Mouse (Mus musculus) lung, postnatal 0 days (tissue): ENCODE results near the gene Olfr1469. TPM values are rescaled to one million over a fixed set of nuclear protein-coding genes. Genes with fewer than 3 reads are reported as not detected.
"Not testable (repeated sequence)": the region's sequence is repeated elsewhere in the genome, so short reads cannot be mapped to it uniquely, and the experiment has no call there.

Source experiments
- ATAC-seq: fragments of 200-750 bp; cut with Nextera tagmentation; 2 replicates; pipeline ENCODE4 v1.8.0; 2017; ENCODE audit warnings: moderate library complexity
- DNase-seq: peaks from one replicate; pipeline ENCODE4 v3.0.0-alpha.2; 2016; ENCODE audit warnings: low spot score
- H3K27ac ChIP-seq: fragments of 300-500 bp; sonication (generic); 2 replicates; pipeline ENCODE4 v1.5.1; 2014; ENCODE audit warnings: antibody characterized with exemption, mild to moderate bottlenecking, low read length, mixed read lengths
- H3K27me3 ChIP-seq: fragments of 300-500 bp; sonication (generic); replicated peaks from 2 replicates; pipeline ENCODE4 v1.6.1; 2014; ENCODE audit warnings: low read length, mixed read lengths; ENCODE audit not compliant: insufficient read depth
- H3K36me3 ChIP-seq: fragments of 300-500 bp; sonication (generic); 2 replicates; pipeline ENCODE4 v1.6.1; 2014; ENCODE audit warnings: low read length, mixed read lengths; ENCODE audit not compliant: insufficient read depth
- H3K4me1 ChIP-seq: fragments of 300-500 bp; sonication (generic); 2 replicates; pipeline ENCODE4 v1.6.1; 2014; ENCODE audit warnings: antibody characterized with exemption, low read depth, low read length, mixed read lengths; ENCODE audit not compliant: insufficient read depth
- H3K4me2 ChIP-seq: fragments of 300-500 bp; sonication (generic); replicated peaks from 2 replicates; pipeline ENCODE4 v1.6.1; 2014; ENCODE audit warnings: low read depth, mild to moderate bottlenecking, low read length, moderate library complexity, mixed read lengths
- H3K4me3 ChIP-seq: fragments of 300-500 bp; sonication (generic); 2 replicates; pipeline ENCODE4 v1.5.1; 2014; ENCODE audit warnings: low read depth, low read length
- H3K9ac ChIP-seq: fragments of 300-500 bp; sonication (generic); replicated peaks from 2 replicates; pipeline ENCODE4 v1.6.1; 2014; ENCODE audit warnings: low read depth, mild to moderate bottlenecking
- H3K9me3 ChIP-seq: fragments of 300-500 bp; sonication (generic); 2 replicates; pipeline ENCODE4 v1.6.1; 2016; ENCODE audit warnings: low read length, mixed read lengths
- CTCF ChIP-seq: IDR thresholded peaks from 2 replicates; pipeline ENCODE4 v1.5.1; 2016; ENCODE audit warnings: antibody characterized with exemption, mild to moderate bottlenecking
- EP300 ChIP-seq: IDR thresholded peaks from 2 replicates; pipeline ENCODE4 v1.6.1; 2016; ENCODE audit warnings: antibody characterized with exemption, mild to moderate bottlenecking, control low read depth
- WGBS: fragments of 180-500 bp; shearing (Covaris S2); extraction: QIAGEN DNeasy Blood & Tissue Kit; methylation state at CpG from one replicate; pipeline ENCODE4 v1.1.7; 2014; 5-methylcytosine and 5-hydroxymethylcytosine counted together
- polyA plus RNA-seq: library from polyadenylated mRNA; unstranded; fragments of >200 nt; fragmentation: Nextera tagmentation; extraction: Ambion mirVana; gene quantifications from 2 replicates; pipeline ENCODE4 v1.2.1, GENCODE M21; 2015

The Olfr1469 gene
- not detected in 2 replicates for polyA plus RNA-seq

DNA sequence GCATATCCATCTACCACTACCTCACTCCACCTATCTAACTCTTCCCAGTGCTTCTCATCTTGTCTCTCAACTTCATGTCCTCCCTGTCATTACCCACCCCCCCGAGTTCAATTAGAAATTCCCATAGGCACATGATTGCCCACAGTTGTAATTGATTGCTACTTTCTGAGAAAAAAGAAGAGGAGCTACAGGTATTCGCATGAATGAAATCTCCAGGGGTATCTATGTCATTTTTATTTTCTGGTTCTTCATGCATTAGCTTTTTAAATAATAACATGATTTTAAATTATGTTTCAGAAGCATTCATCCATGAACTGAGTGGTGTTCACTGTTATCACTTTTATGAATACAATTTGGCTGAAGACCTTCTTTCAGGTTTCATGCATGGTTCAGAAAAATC lies at the start of gene Olfr1469:
Olfr1469 (plus strand) TSS at position 301 of the 400 bp plus-strand sequence.
- no peak for DNase-seq
- Histone ChIP-seq H3K36me3 (no peaks in the 10 kb centered on the region), H3K4me3 (no peak within 1 kb of the TSS), H3K4me1 (no peaks in the 10 kb centered on the region), H3K4me2 (no peak within 1 kb of the TSS), H3K27me3 (no peaks in the 10 kb centered on the region), H3K27ac (no peak within 1 kb of the TSS), H3K9me3 (no peaks in the 10 kb centered on the region), H3K9ac (no peak within 1 kb of the TSS)
- no peak for ATAC-seq
- 69% methylated on average over 2 of the region's 2 CpGs for WGBS
- TF ChIP-seq EP300 = no peak
- TF ChIP-seq CTCF = no peak

DNA sequence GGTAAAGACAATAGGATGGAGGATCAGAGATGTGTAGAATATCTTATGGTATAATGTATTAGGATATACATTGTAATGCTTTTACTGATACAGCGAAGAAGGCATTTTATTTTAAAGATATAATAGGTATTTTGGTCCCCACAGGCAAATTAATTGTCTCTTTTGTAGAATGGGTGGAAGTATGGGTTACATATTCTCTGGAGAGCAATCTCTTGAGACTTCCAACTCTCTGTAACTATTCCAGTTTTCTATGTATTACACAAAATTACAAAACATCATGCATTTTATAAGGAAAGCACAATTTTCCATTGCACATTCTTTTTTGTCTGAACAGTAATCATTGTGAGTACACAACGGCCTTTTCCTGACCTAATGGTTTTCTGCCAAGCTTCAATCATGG lies 45.7 kb upstream of the Olfr1469 start, which contains the start of gene Olfr1467:
Olfr1467 (plus strand) TSS at position 301 of the 400 bp plus-strand sequence.
- 55% methylated on average over 2 of the region's 2 CpGs for WGBS
- DNase-seq = no peak
- Histone ChIP-seq H3K27me3 (no peaks in the 10 kb centered on the region), H3K9ac (no peak within 1 kb of the TSS), H3K4me2 (no peak within 1 kb of the TSS), H3K36me3 (no peaks in the 10 kb centered on the region), H3K4me3 (no peak within 1 kb of the TSS), H3K4me1 (no peaks in the 10 kb centered on the region), H3K27ac (no peak within 1 kb of the TSS), H3K9me3 (no peaks in the 10 kb centered on the region; the same call in 1 of the 2 replicates)
- ATAC-seq = no peak
- TF ChIP-seq EP300 (no peak), CTCF (no peak)

DNA sequence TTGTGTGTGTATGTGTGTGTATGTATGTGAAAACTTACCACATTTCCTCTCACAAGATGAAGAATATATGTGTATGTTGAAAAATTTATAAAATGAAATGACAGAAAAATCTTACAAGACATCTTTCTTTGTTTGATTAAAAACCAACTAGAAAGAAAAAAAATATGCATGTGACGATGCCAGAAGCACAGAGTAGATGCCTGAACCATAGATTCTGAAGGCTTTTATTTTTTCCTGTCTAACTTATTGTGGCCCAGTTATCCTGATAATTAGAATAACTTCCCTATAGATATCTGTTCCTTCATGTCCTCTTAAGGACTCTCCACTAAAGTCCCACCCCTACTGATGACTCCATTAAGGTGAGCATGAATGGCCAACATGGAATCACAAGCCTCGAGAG lies 35.5 kb downstream of the Olfr1469 start, which contains the start of gene Olfr1471:
Olfr1471 (plus strand) TSS at position 301 of the 400 bp plus-strand sequence.
- not testable (repeated sequence) for H3K27me3 ChIP-seq, H3K4me1 ChIP-seq, H3K9me3 ChIP-seq, H3K9ac ChIP-seq, H3K4me3 ChIP-seq, ATAC-seq, DNase-seq, H3K36me3 ChIP-seq, H3K4me2 ChIP-seq, H3K27ac ChIP-seq
- 48% methylated on average over 2 of the region's 2 CpGs for WGBS

DNA sequence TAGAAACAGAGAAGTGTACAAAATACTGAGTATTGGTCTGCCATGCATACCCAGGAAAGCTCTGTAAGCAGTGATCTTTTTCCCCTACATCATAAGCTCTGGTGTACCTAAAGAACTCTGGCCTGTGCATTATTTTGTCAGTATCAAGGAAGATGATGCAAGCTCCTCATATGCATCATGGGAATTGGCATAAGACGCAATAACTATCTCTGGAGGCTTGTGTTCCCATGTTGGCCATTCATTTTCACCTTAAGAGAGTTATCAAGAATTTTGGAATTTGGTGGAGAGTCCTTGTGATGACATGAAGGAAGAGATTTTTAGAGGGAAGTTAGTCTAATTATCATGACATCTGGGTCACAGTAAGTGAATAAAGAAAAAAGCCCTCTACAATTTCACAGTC lies 48.3 kb downstream of the Olfr1469 start, which contains the start of gene Olfr1472:
Olfr1472 (minus strand) TSS at position 101 of the 400 bp plus-strand sequence.
- Histone ChIP-seq H3K4me1 (no peaks in the 10 kb centered on the region), H3K36me3 (no peaks in the 10 kb centered on the region), H3K9ac (no peak within 1 kb of the TSS), H3K27ac (no peak within 1 kb of the TSS), H3K4me3 (no peak within 1 kb of the TSS), H3K9me3 (no peaks in the 10 kb centered on the region), H3K27me3 (no peaks in the 10 kb centered on the region), H3K4me2 (no peak within 1 kb of the TSS)
- 73% methylated on average over 1 of the region's 1 CpGs for WGBS
- TF ChIP-seq EP300 (no peak), CTCF (no peak)
- DNase-seq = no peak
- no peak for ATAC-seq

Other genes with a start within 250 kb of the Olfr1469 start
- not detected in 2 replicates for gene Olfr1461, start 244.8 kb upstream of the Olfr1469 start, polyA plus RNA-seq
- not detected in 2 replicates for gene Olfr1462, start 222.1 kb upstream of the Olfr1469 start, polyA plus RNA-seq
- not detected in 2 replicates for gene Olfr1463, start 176.5 kb upstream of the Olfr1469 start, polyA plus RNA-seq
- not detected in 2 replicates for gene Olfr1465, start 92.3 kb upstream of the Olfr1469 start, polyA plus RNA-seq
- gene Olfr1466, start 69.0 kb upstream of the Olfr1469 start, polyA plus RNA-seq = not detected in 2 replicates
- gene Olfr1467, start 45.6 kb upstream of the Olfr1469 start, polyA plus RNA-seq = not detected in 2 replicates
- gene Olfr1471, start 35.6 kb downstream of the Olfr1469 start, polyA plus RNA-seq = not detected in 2 replicates
- not detected in 2 replicates for gene Olfr1472, start 48.2 kb downstream of the Olfr1469 start, polyA plus RNA-seq
- gene Olfr1474, start 61.7 kb downstream of the Olfr1469 start, polyA plus RNA-seq = not detected in 2 replicates
- gene Olfr1475, start 72.3 kb downstream of the Olfr1469 start, polyA plus RNA-seq = not detected in 2 replicates
- not detected in 2 replicates for gene Olfr1477, start 92.7 kb downstream of the Olfr1469 start, polyA plus RNA-seq
- not detected in 2 replicates for gene Olfr1480, start 120.1 kb downstream of the Olfr1469 start, polyA plus RNA-seq
- not detected in 2 replicates for gene Olfr1484, start 175.7 kb downstream of the Olfr1469 start, polyA plus RNA-seq
- not detected in 2 replicates for gene Olfr1487, start 209.5 kb downstream of the Olfr1469 start, polyA plus RNA-seq
- gene Olfr1489, start 223.8 kb downstream of the Olfr1469 start, polyA plus RNA-seq = not detected in 2 replicates
- not detected in 2 replicates for gene Olfr1490, start 243.2 kb downstream of the Olfr1469 start, polyA plus RNA-seq